Mouse (Mus musculus): ENCODE measurements around the gene Tmem161a.

Gene Tmem161a

DNA sequence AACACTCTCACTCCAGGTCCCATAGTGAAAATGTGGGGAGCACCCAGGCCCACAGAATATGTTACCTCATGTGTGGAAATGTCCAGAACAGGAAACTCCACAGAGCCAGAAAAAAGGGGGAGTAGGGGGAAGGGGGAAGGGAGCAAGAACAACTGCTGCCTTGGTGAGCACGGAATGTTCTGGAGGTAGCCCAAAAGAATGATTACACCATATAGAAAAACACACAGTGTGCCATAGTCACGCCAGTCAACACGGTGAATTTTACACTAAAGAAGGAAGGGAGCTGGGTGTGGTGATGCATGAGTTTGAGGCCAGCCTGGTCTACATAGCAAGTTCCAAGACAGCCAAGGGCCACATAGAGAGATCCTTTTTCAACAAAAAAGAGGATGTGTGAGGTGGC is 8.8 kb upstream of the Tmem161a start:
- DNase-seq: no peak

GRCm38 (mm10) chr8:70166504-70167110 is 5.5 kb upstream of the Tmem161a start:
- peak; percentile 46 to 50 for DNase-seq

- DNase-seq: no peak
Observed at GRCm38 (mm10) chr8:70170116-70170515, 2.0 kb upstream of the Tmem161a start.

GRCm38 (mm10) chr8:70170748-70171147 is 1.4 kb upstream of the Tmem161a start:
- DNase-seq: no peak

GRCm38 (mm10) chr8:70171240-70171639 is 916 bp upstream of the Tmem161a start:
- no peak for DNase-seq

- no peak for DNase-seq
Observed at GRCm38 (mm10) chr8:70173320-70173719, 1.2 kb downstream of the Tmem161a start.

GRCm38 (mm10) chr8:70174079-70174478 is 1.9 kb downstream of the Tmem161a start:
- no peak for DNase-seq

- no peak for DNase-seq
Observed at GRCm38 (mm10) chr8:70178231-70178630, 6.1 kb downstream of the Tmem161a start.

DNA sequence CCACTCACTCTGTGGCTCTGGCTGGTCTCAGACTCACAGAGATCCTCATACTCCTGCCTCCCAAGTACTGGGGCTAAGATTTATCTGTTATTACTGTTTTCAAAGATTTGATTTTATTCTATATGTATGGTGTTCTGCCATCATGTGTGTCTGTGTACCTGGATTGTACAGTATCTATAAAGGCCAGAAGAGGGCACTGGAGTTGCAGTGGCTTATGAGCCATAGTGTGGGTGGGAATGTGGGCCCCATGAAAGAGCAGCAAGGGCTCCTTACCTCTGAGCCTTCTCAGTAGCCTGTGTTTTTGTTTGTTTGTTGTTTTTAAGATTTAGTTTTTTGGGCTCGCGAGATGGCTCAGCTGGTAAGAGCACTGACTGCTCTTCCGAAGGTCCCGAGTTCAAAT is 6.9 kb downstream of the Tmem161a start:
- DNase-seq: no peak

DNA sequence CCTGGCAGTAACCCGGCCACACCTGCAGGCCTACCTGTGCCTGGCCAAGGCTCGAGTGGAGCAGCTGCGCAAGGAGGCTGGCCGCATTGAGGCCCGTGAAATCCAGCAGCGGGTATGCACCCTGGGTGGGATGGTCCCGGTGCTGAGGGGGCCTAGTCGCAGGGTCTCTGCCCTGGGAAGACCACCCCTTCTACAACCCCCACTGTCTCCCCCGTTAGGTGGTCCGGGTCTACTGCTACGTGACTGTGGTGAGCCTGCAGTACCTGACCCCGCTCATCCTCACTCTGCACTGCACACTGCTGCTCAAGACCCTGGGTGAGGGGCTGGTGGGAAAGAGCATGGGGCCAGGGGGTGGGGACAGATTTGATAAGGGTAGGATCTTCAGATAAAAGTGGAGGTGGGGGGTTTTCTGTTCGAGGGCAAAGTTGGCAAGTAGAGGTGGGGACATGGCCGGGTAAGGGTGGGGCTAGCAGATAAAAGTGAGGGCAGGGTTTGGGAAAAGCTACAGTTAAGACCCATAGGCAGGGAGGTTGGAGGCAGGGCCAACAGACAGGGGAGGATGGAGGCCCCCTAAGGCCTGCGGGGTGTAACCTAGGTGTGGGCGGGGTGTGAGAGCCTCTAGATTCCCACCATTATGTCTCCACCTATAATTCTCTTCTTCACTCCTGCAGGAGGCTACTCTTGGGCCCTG is 9.2 kb downstream of the Tmem161a start:
- DNase-seq: no peak

- no peak for DNase-seq
Observed at GRCm38 (mm10) chr8:70181903-70182252, 9.7 kb downstream of the Tmem161a start.

DNA sequence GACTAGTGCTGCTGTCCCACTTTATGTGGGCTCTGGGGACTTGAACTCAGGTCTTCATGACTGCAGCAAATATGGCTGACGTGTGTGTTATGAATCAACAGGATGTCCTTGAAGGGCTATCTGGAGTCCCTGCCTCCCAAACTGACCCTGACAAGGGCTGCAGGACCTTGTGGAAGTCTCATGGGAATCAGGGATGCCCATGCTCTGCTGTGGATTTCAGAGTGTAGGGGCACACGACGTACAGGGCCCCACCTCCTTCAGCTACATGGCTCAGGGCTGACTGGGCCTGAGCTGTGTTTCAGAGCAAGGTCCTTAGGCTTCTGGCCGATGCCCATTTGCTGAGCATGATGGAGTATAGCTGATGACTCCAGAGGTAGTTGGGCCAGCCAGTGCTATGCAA is 11.0 kb downstream of the Tmem161a start:
- no peak for DNase-seq

GRCm38 (mm10) chr8:70188707-70189106 is 16.6 kb downstream of the Tmem161a start:
- no peak for DNase-seq

DNA sequence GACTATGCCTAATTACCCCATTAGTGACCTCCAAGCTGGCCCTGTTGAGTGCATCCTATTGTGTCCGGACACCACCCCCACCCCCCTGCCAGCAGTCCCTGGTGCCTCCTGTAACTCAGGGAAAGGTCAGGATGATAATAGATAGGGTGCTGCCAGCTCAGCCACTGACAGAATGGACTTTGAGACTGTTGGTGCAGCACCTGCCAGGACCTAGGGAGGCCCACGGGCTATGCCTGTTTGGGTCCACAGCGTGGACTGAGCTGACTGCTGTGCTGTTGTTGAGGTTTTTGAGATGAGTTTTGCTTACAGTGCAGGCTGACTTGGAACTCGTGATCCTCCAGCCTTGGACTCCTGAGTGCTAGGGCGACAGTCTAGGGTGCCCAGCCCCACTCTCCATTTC is 21.1 kb downstream of the Tmem161a start:
- no peak for DNase-seq

DNA sequence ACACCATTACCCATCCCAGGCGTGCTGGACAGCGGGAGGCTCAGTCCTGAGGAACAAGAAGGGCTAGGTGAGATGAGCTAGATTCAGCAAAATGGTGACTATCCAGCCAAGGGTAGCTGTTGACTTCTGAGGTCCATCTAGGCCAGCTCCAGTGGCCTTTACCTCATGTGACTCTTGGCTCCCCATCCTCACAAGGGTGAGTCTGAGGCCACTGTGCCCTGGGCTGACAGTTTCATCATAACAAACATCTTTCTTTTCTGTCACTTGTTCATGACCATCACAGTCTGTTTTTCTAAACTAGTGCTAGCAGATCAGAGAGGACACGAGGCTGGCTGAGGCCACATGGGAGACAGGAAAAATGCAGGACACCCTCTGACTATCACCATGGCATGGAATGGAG is 22.0 kb downstream of the Tmem161a start:
- peak in 1 of 2 experiments; percentile 12 for DNase-seq

DNA sequence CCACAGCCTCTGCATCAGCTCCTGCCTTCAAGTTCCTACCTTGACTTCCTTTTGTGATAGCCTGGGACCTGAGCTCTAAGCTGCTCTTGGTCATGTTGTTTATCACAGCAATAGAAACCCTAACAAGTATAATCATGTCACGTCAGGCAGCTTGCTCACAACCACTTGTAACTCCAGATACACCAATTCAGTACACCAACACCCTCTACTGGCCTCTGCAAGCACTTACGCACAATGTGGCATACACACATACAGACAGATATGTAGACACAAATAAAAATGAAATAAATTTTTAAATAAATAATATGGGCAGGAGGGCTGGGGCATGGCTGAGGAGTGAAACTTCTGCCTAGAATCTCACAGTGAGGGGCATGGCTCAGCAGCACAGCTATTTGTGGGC is 23.6 kb downstream of the Tmem161a start:
- DNase-seq: no peak

- DNase-seq: no peak
Observed at GRCm38 (mm10) chr8:70197603-70198002, 25.4 kb downstream of the Tmem161a start.

GRCm38 (mm10) chr8:70200098-70200681 is 28.0 kb downstream of the Tmem161a start:
- DNase-seq: peak; percentile 54 to 77

GRCm38 (mm10) chr8:70201417-70201816 is 29.3 kb downstream of the Tmem161a start:
- no peak for DNase-seq

DNA sequence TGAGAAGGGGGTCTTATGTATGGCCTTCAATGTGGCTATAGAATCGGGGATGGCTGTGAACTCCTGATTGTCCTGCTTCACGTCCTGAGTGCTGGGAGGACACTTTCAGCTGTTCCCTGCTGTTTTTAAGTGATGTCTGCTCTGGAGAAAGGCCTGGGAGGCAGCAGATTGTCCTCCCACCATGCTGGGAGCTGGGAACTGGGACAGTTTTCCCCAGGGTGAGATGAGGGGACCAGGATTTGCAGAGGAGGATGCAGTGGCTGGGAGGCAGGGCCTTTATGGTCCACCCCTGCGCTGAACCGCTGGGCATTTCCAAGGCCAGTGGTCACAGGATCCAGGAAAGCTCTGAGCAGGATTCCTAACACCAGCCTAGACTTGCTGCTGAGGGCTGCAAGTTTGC is 30.9 kb downstream of the Tmem161a start:
- DNase-seq: no peak

DNA sequence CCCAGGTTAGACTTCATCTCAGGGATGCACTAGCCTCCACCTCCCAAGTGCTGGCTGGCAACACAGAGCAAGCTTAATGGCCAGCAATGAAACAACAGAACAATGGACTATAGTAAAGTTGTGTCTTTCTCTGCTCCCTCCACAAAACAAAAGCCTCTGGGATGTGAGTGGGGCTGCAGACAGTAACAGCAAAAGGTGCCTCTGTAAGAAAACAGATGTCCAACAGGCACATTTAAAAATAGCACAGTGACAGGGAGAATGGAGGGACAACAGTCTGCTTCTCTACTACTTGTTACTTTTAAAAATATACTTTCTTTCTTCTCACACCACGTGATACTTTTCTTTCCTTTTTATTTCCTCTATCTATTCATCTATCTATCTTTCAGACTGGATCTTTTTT is 32.6 kb downstream of the Tmem161a start:
- no peak for DNase-seq

DNA sequence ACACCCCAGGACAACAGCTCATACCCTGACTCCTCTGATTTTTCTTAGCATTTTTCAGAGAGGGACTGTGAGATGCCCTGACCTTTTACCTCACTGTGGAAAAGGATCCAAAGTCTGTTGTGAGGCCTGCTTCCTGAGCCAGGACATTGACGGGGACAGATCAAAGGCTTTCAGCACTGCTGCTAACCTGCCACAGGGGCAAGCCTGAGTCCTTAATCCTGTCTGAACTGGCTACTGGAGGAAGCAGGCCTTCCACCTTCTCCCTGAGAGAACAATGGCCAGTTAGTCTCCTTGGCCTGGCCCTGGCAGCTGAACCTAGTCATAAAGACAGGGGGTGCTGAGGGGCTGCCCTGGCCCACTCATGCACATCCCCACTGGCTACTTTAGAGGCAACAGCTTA is 36.0 kb downstream of the Tmem161a start:
- no peak for DNase-seq

DNA sequence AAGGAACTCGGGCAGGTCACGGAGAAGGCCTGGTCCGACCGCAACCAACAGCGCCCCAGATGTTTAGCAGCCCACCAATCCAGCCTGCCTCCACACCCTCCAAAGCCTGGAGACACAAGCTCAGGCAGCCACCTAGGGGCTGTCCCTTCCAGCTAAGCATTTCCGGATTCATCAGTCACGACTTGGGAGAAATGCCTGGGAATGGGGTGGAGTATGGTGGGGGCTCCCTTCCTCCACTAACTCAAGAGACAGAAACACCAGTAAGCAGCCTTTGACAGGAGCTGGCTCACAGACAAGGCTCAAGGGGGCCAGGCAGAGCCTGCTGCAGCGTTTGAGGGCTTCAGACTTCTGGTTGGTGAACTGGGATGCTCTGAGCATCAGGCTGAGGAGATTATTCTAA is 38.4 kb downstream of the Tmem161a start:
- no peak for DNase-seq

GRCm38 (mm10) chr8:70211275-70211674 is 39.1 kb downstream of the Tmem161a start:
- DNase-seq: no peak

DNA sequence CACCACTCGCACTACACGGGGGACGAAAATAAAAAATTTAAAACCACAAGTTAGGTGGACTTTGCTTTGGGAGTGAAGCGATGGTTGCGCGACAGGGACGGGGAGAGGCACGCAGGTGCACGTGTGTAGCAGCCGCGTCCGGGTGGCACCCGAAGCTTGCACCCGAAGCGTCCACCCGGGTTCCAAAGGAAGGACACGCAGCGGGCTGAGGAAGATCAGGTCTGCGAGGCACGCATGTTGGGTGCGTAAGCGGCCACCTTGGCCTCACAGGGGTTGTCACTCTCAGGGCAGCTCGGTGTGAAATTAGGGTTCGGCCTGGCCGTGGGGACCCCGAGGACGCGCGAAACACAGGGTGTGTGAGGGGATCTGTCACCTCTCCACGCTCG is 39.6 kb downstream of the Tmem161a start:
- DNase-seq: no peak

Measured in lung, adult 18-20 months (tissue).